Mouse (Mus musculus) lung, embryonic 14.5 days (tissue): Measurements from ENCODE around the gene P4ha1. TPM values are rescaled to one million over a fixed set of nuclear protein-coding genes. Genes with fewer than 3 reads are reported as not detected.

ENCODE experiments used
- ATAC-seq: fragments of 200-750 bp; cut with Nextera tagmentation; 2 replicates; pipeline ENCODE4 v1.8.0; 2017; ENCODE audit warnings: mild to moderate bottlenecking, moderate TSS enrichment, moderate library complexity; ENCODE audit not compliant: insufficient read depth
- DNase-seq: peaks from one replicate; pipeline ENCODE4 v3.0.0-alpha.2; 2015
- H3K27ac ChIP-seq: fragments of 300-500 bp; sonication (generic); 2 replicates; pipeline ENCODE4 v1.5.1; 2014; ENCODE audit warnings: low read depth, mild to moderate bottlenecking, moderate library complexity
- H3K27me3 ChIP-seq: fragments of 300-500 bp; sonication (generic); 2 replicates; pipeline ENCODE4 v1.6.1; 2014; ENCODE audit warnings: low read length, control low read depth; ENCODE audit not compliant: insufficient read depth
- H3K36me3 ChIP-seq: fragments of 300-500 bp; sonication (generic); 2 replicates; pipeline ENCODE4 v1.6.1; 2014; ENCODE audit warnings: control low read depth; ENCODE audit not compliant: insufficient read depth
- H3K4me1 ChIP-seq: fragments of 300-500 bp; sonication (generic); 2 replicates; pipeline ENCODE4 v1.6.1; 2014; ENCODE audit warnings: antibody characterized with exemption, control low read depth; ENCODE audit not compliant: insufficient read depth
- H3K4me2 ChIP-seq: fragments of 300-500 bp; sonication (generic); 2 replicates; pipeline ENCODE4 v1.6.1; 2014; ENCODE audit warnings: mild to moderate bottlenecking
- H3K4me3 ChIP-seq: fragments of 300-500 bp; sonication (generic); 2 replicates; pipeline ENCODE4 v1.5.1; 2014; ENCODE audit warnings: low read depth, low read length
- H3K9ac ChIP-seq: fragments of 300-500 bp; sonication (generic); 2 replicates; pipeline ENCODE4 v1.6.1; 2014
- H3K9me3 ChIP-seq: fragments of 300-500 bp; sonication (generic); 2 replicates; pipeline ENCODE4 v1.6.1; 2016; ENCODE audit warnings: low read depth, low read length, control low read depth
- CTCF ChIP-seq: IDR thresholded peaks from 2 replicates; pipeline ENCODE4 v1.5.1; 2016; ENCODE audit warnings: antibody characterized with exemption, low read depth
- WGBS: fragments of 180-500 bp; shearing (Covaris S2); extraction: QIAGEN DNeasy Blood & Tissue Kit; methylation state at CpG from one replicate; pipeline ENCODE4 v1.1.7; 2014; 5-methylcytosine and 5-hydroxymethylcytosine counted together
- polyA plus RNA-seq: library from polyadenylated mRNA; unstranded; fragments of >200 nt; fragmentation: Nextera tagmentation; extraction: Ambion mirVana; gene quantifications from 2 replicates; pipeline ENCODE4 v1.2.1, GENCODE M21; 2014

P4ha1 gene
- polyA plus RNA-seq, 1 experiment from 2014 or later = 53.9 TPM

DNA sequence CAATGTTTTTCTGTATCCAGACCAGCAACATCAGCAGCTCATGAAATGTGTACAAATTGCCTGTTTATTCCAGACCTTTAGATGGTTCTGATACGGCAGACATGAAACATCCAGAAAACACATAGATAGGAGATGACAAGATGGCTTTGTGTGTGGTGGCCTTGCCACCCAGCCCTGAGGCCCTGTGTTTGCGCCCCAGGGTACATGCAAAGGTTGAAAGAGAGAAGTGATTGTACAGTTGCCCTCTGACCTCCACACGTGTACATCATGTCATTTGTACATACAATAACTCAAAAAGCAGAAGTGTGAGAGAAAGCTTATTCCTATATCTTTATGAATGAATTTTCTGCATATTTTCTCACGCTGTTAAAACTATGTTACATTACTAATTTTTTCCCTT is 10.3 kb downstream of the P4ha1 start:
- Histone ChIP-seq H3K36me3 (peaks cover 18% of the 10 kb centered on the region), H3K9me3 (no peaks in the 10 kb centered on the region), H3K27me3 (no peaks in the 10 kb centered on the region), H3K4me1 (peaks cover 16% of the 10 kb centered on the region; the same call in 1 of the 2 replicates), H3K4me3 (no peak overlapping the region), H3K27ac (no peak overlapping the region), H3K4me2 (no peak overlapping the region), H3K9ac (no peak overlapping the region)
- ATAC-seq (no peak), DNase-seq (no peak)
- 79% methylated on average over 4 of the region's 4 CpGs for WGBS
- no peak for TF ChIP-seq CTCF

DNA sequence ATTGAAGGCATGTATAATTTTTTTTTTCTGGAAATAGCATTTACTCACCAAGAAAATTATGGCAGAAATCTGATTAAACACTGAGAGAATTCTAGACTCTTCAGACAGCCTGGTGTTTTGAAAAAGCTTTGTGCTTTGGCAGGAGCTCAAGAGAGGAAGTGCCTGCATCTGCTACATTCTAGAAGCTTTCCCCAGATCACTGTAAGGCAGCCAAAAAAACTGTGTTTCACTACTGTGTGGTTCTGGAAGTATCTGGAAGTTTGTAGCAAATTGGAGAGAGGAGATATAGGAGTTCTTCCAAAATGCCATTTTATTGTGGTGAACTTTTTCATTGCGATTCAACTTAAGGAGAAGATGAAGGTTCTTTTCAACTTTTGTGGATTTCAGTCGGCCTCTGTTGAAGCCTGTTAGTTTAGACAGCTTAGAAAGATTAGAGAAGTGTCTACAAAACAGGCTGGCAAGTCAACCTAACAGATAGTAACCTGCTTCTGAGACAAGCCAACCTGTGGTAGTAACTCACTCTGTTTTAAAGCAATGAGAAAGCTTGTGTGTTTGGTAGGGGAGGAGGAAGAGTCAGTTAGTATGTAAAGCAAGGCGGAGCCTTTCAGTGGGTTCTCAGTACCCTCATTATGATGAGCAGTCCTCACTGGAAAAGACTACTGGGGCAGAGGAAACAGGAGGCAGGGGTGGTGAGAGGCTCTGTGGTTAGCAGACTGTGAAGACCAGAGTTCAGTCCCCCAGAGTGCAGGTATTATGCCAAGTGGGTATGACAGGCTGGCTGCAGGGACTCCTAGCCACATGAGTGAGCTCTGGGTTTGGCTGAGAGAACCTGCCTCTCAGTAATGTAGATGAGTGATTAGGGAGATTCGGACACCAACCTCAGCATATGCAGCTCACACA is 12.1 kb downstream of the P4ha1 start:
- WGBS = 61% methylated on average over 4 of the region's 4 CpGs
- no peak overlapping the region for H3K4me2 ChIP-seq

DNA sequence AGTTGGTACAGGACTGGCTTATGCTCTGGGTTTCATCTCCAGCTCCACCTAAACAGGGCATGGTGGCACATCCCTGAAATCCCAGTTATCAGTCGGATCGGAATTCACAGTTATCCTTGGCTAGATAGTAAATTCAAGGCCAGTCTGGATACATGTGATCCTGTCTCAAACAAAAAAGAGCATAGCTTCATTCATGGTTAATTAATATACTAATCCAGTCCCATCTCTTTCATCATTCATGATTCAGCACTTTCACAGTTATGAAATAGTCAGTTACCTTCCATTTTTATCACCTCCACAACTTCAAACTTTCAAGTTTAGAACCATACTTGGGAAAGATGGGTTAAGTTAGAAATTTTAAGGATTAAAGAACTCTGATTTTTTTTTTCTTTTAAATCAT is 13.0 kb downstream of the P4ha1 start:
- peaks cover 39% of the 10 kb centered on the region for H3K36me3 ChIP-seq
- 80% methylated on average over 2 of the region's 2 CpGs for WGBS
- ATAC-seq = no peak
- DNase-seq = no peak
- no peaks in the 10 kb centered on the region for H3K9me3 ChIP-seq
- no peak overlapping the region for H3K27ac ChIP-seq
- no peak overlapping the region for H3K4me3 ChIP-seq
- H3K4me2 ChIP-seq = no peak overlapping the region
- no peak for TF ChIP-seq CTCF
- H3K9ac ChIP-seq = no peak overlapping the region
- H3K27me3 ChIP-seq = no peaks in the 10 kb centered on the region
- H3K4me1 ChIP-seq = peaks cover 16% of the 10 kb centered on the region; the same call in 1 of the 2 replicates

More for the DNA sequence above, 12.1 kb downstream of the P4ha1 start:
- no peaks in the 10 kb centered on the region for H3K9me3 ChIP-seq
- H3K36me3 ChIP-seq = peaks cover 32% of the 10 kb centered on the region
- no peak overlapping the region for H3K4me3 ChIP-seq
- TF ChIP-seq CTCF = no peak
- peak overlapping the region; percentile 75 for H3K27ac ChIP-seq
- H3K4me1 ChIP-seq = peaks cover 16% of the 10 kb centered on the region; the same call in 1 of the 2 replicates
- ATAC-seq (peak; percentile 35; the same call in 1 of the 2 replicates), DNase-seq (peak; percentile 88)
- no peaks in the 10 kb centered on the region for H3K27me3 ChIP-seq
- no peak overlapping the region for H3K9ac ChIP-seq

DNA sequence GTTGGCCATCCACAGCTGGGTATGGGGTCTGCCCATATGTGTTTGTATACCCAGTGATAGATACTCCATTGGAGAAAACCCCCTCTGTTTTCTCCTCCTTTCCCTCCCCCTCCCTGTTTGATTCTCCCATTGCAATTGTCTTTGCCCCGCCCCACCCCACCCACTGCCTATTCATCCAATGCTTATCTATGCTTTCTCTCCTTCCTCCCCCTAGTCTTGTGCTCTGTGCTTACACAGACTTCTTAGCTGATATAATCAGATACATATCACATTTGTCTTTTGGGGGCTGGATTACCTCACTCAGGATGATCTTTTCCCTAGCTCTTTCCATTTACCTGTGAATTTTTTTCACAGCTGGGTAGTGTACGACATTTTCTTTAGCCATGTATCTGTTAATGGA is 23.5 kb downstream of the P4ha1 start:
- no peak overlapping the region for H3K4me3 ChIP-seq
- WGBS = 93% methylated on average over 2 of the region's 2 CpGs

DNA sequence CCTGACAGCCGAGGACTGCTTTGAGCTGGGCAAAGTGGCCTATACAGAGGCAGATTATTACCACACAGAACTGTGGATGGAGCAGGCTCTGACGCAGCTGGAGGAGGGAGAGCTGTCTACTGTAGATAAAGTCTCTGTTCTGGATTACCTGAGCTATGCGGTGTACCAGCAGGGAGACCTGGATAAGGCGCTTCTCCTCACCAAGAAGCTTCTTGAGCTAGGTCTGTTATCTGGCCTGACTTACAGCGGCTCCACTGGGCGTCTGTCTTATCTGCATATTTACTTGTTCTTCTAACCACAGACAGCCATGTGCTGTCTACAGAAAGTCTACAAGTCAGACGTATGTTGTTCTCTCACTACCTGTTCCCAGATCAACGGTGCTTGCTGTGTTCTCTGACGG is 25.1 kb downstream of the P4ha1 start:
- H3K4me2 ChIP-seq = no peak overlapping the region
- H3K27ac ChIP-seq = no peak overlapping the region
- H3K27me3 ChIP-seq = no peaks in the 10 kb centered on the region
- no peak overlapping the region for H3K4me3 ChIP-seq
- H3K9me3 ChIP-seq = no peaks in the 10 kb centered on the region
- no peak for TF ChIP-seq CTCF
- WGBS = 89% methylated on average over 9 of the region's 9 CpGs
- H3K9ac ChIP-seq = no peak overlapping the region
- H3K4me1 ChIP-seq = no peaks in the 10 kb centered on the region
- DNase-seq (no peak), ATAC-seq (peak; percentile 49; the same call in 1 of the 2 replicates)
- H3K36me3 ChIP-seq = peaks cover 82% of the 10 kb centered on the region

More for the DNA sequence above, 23.5 kb downstream of the P4ha1 start:
- ATAC-seq (no peak), DNase-seq (no peak)
- Histone ChIP-seq H3K36me3 (peaks cover 69% of the 10 kb centered on the region), H3K9ac (no peak overlapping the region), H3K4me2 (no peak overlapping the region), H3K9me3 (no peaks in the 10 kb centered on the region), H3K27ac (no peak overlapping the region), H3K4me1 (no peaks in the 10 kb centered on the region), H3K27me3 (no peaks in the 10 kb centered on the region)
- TF ChIP-seq CTCF = no peak

DNA sequence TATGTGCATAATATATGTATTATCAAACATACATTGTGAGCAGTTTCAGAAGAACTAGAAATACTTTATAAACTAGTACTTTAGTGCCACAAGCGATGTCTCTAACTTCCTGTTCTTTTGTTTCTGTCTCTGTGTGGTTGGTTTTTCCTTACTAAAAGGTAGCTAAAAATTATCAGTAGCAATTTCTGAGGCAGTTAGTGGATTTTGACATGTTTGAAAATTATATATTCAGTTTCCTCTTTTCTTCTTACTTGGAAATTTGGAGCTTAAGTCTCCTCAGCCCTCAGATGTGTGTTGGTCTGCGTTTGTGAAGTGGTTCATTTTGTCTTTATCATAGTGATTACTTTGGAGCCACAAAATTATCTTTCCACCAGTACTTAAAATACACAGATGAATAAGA is 26.4 kb downstream of the P4ha1 start:
- ATAC-seq (no peak), DNase-seq (no peak)
- H3K9ac ChIP-seq = no peak overlapping the region
- no peak overlapping the region for H3K27ac ChIP-seq
- 96% methylated on average over 2 of the region's 2 CpGs for WGBS
- TF ChIP-seq CTCF = no peak
- H3K9me3 ChIP-seq = no peaks in the 10 kb centered on the region
- peaks cover 86% of the 10 kb centered on the region for H3K36me3 ChIP-seq
- no peak overlapping the region for H3K4me2 ChIP-seq
- H3K4me1 ChIP-seq = no peaks in the 10 kb centered on the region
- H3K4me3 ChIP-seq = no peak overlapping the region
- no peaks in the 10 kb centered on the region for H3K27me3 ChIP-seq

DNA sequence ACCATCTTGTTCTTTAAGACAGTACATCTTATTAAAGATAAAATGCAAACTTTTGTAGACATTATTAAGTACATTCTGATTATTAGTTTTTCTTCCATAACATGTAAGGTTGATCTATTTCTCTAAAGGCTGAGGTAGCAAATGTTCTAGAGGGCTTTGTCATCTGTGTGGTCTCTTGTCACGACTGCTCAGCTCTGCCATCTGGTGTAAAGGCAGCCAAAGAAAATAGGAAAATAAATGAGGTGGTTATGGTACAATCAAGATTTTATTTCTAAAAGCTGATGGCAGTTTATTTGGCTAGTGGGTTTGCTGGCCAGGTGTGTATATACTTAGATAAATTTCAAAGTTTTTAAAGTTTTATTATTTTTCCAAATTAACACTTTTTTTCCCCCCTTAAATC is 30.0 kb downstream of the P4ha1 start:
- 26% methylated on average over 1 of the region's 1 CpGs for WGBS
- ATAC-seq (no peak), DNase-seq (peak; percentile 24)
- no peak overlapping the region for H3K4me2 ChIP-seq
- H3K27ac ChIP-seq = no peak overlapping the region
- H3K4me1 ChIP-seq = no peaks in the 10 kb centered on the region
- peaks cover 83% of the 10 kb centered on the region for H3K36me3 ChIP-seq
- no peak overlapping the region for H3K9ac ChIP-seq
- H3K9me3 ChIP-seq = no peaks in the 10 kb centered on the region
- 0 out of 2 replicates have a peak, but pooled peaks have one; percentile 14 for TF ChIP-seq CTCF
- H3K4me3 ChIP-seq = no peak overlapping the region
- H3K27me3 ChIP-seq = no peaks in the 10 kb centered on the region
